Mouse (Mus musculus) heart, embryonic 15.5 days (tissue): ENCODE results near the gene Cnnm3. TPM values are rescaled to one million over a fixed set of nuclear protein-coding genes. Genes with fewer than 3 reads are reported as not detected.

Experiments used
- ATAC-seq: fragments of 200-750 bp; cut with Nextera tagmentation; replicated peaks from 2 replicates; pipeline ENCODE4 v1.8.0; 2017; ENCODE audit warnings: low read depth, moderate TSS enrichment; ENCODE audit not compliant: insufficient number of reproducible peaks, insufficient read depth, low FRiP score
- H3K27ac ChIP-seq: fragments of 300-500 bp; sonication (generic); 2 replicates; pipeline ENCODE4 v1.5.1; 2015; ENCODE audit warnings: mild to moderate bottlenecking, inconsistent platforms
- H3K27me3 ChIP-seq: fragments of 300-500 bp; sonication (generic); 2 replicates; pipeline ENCODE4 v1.6.1; 2015; ENCODE audit warnings: inconsistent platforms
- H3K36me3 ChIP-seq: fragments of 300-500 bp; sonication (generic); 2 replicates; pipeline ENCODE4 v1.6.1; 2015; ENCODE audit warnings: mild to moderate bottlenecking, inconsistent platforms
- H3K4me1 ChIP-seq: fragments of 300-500 bp; sonication (generic); replicated peaks from 2 replicates; pipeline ENCODE4 v1.6.1; 2015; ENCODE audit warnings: inconsistent platforms
- H3K4me2 ChIP-seq: fragments of 300-500 bp; sonication (generic); 2 replicates; pipeline ENCODE4 v1.6.1; 2015; ENCODE audit warnings: inconsistent platforms, mild to moderate bottlenecking, moderate library complexity
- H3K4me3 ChIP-seq: fragments of 300-500 bp; sonication (generic); 2 replicates; pipeline ENCODE4 v1.5.1; 2015; ENCODE audit warnings: mild to moderate bottlenecking, inconsistent platforms
- H3K9ac ChIP-seq: fragments of 300-500 bp; sonication (generic); 2 replicates; pipeline ENCODE4 v1.6.1; 2015; ENCODE audit warnings: mild to moderate bottlenecking, inconsistent platforms
- H3K9me3 ChIP-seq: fragments of 300-500 bp; sonication (generic); replicated peaks from 2 replicates; pipeline ENCODE4 v1.6.1; 2016; ENCODE audit warnings: inconsistent platforms
- WGBS: fragments of 180-500 bp; shearing (Covaris S2); methylation state at CpG from one replicate; pipeline ENCODE4 v1.1.7; 2015; ENCODE audit warnings: mixed read lengths; 5-methylcytosine and 5-hydroxymethylcytosine counted together
- polyA plus RNA-seq: library from polyadenylated mRNA; unstranded; fragments of >200 nt; fragmentation: Nextera tagmentation; extraction: Ambion mirVana; gene quantifications from 2 replicates; pipeline ENCODE4 v1.2.1, GENCODE M21; 2015

The Cnnm3 gene
- polyA plus RNA-seq, 1 experiment from 2014 or later: 2.4 TPM

DNA sequence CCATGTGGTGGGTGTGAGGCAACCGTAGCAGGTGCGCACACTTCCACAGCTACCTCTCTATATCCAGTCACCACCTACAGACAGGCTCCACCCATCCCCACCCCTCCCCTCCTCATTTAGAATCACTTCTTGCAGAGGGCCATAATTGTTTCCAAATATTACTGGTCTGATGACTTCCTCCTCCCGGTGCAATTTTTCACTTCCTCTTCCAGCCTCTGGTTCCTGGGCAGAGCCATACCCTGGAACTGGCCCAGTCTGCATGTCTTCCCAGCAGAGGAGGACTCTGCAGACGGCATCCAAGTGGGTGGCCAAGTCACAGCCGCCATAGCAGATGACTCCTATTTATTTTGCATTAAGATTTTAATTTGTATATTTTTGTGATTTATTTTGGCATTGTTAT, 3.4 kb upstream of the Cnnm3 start:
- Histone ChIP-seq H3K4me2 (no peak overlapping the region), H3K4me1 (peaks cover 6% of the 10 kb centered on the region), H3K9me3 (no peaks in the 10 kb centered on the region), H3K27me3 (no peaks in the 10 kb centered on the region), H3K4me3 (no peak overlapping the region), H3K27ac (no peak overlapping the region), H3K36me3 (no peaks in the 10 kb centered on the region), H3K9ac (no peak overlapping the region)
- 76% methylated on average over 5 of the region's 5 CpGs for WGBS
- ATAC-seq: no peak

DNA sequence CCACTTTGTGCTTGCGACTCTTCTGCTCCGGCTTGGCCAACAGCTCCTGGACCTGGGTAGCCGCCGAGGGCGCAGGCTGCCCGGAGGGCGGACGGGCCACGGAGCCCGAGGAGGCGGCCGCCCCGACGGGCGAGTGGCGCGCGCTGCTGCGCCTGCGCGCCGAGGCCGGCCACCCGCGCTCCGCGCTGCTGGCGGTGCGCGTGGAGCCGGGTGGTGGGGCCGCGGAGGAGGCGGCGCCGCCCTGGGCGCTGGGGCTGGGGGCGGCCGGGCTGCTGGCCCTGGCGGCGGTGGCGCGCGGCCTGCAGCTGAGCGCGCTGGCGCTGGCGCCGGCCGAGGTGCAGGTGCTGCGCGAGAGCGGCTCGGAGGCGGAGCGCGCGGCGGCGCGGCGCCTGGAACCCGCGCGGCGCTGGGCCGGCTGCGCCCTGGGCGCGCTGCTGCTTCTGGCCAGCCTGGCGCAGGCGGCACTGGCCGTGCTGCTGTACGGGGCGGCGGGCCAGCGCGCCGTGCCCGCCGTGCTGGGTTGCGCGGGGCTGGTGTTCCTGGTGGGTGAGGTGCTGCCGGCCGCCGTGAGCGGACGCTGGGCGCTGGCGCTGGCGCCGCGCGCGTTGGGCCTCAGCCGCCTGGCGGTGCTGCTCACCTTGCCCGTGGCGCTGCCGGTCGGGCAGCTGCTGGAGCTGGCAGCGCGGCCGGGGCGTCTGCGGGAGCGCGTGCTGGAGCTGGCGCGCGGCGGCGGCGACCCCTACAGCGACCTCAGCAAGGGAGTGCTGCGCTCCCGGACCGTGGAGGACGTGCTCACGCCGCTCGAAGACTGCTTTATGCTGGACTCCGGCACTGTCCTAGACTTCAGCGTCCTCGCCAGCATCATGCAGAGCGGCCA, 660 bp downstream of the Cnnm3 start:
- Histone ChIP-seq H3K36me3 (peaks cover 7% of the 10 kb centered on the region; the same call in 1 of the 2 replicates), H3K4me3 (peak overlapping the region; percentile 100), H3K27ac (peak overlapping the region; percentile 100), H3K9ac (peak overlapping the region; percentile 96), H3K4me1 (peaks cover 39% of the 10 kb centered on the region), H3K4me2 (peak overlapping the region; percentile 88), H3K27me3 (no peaks in the 10 kb centered on the region), H3K9me3 (no peaks in the 10 kb centered on the region)
- under 1% methylated on average over 99 of the region's 126 CpGs for WGBS
- ATAC-seq: peak; percentile 58

DNA sequence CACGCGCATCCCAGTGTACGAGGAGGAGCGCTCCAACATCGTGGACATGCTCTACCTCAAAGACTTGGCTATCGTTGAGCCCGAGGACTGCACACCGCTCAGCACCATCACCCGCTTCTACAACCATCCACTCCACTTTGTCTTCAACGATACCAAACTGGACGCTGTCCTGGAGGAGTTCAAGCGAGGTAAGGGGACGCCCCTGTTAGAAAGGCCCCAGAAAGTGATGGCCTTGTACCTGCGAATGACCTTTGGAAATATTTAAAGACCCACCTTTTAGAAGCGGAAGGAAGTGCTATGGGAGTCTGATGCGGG, 1.3 kb downstream of the Cnnm3 start:
- H3K4me1 ChIP-seq: peaks cover 43% of the 10 kb centered on the region
- no peaks in the 10 kb centered on the region for H3K9me3 ChIP-seq
- H3K9ac ChIP-seq: peak overlapping the region; percentile 96
- peak overlapping the region; percentile 100 for H3K27ac ChIP-seq
- peak overlapping the region; percentile 88 for H3K4me2 ChIP-seq
- no peaks in the 10 kb centered on the region for H3K27me3 ChIP-seq
- peak overlapping the region; percentile 100 for H3K4me3 ChIP-seq
- 3% methylated on average over 16 of the region's 16 CpGs for WGBS
- peaks cover 11% of the 10 kb centered on the region; the same call in 1 of the 2 replicates for H3K36me3 ChIP-seq
- ATAC-seq: no peak

GRCm38 (mm10) chr1:36513310-36513709, 1.6 kb downstream of the Cnnm3 start:
- H3K27me3 ChIP-seq: no peaks in the 10 kb centered on the region
- peak overlapping the region; percentile 88 for H3K4me2 ChIP-seq
- H3K27ac ChIP-seq: no peak overlapping the region
- peaks cover 15% of the 10 kb centered on the region; the same call in 1 of the 2 replicates for H3K36me3 ChIP-seq
- no peaks in the 10 kb centered on the region for H3K9me3 ChIP-seq
- peak overlapping the region; percentile 96 for H3K9ac ChIP-seq
- H3K4me3 ChIP-seq: peak overlapping the region; percentile 100
- no peak for ATAC-seq
- 3% methylated on average over 1 of the region's 1 CpGs for WGBS
- peaks cover 47% of the 10 kb centered on the region for H3K4me1 ChIP-seq

DNA sequence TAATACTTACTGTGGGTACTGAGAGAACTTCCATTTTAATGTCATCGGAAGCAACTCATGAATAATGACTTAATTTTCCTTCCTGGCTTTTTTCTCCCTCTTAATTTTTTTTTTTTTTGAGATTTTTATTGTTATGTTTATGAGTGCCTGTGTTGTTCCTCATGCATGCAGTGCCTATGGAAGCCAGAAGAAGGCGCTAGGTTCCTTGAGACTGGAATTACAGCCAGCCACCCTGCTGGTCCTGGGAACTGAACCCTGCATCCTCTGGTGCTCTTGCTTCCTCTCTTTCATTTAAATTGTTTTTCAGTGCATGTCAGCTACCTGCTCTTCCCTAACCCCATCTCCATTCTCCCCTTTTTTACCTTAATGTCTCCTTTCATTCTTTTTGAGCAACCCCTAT, 2.1 kb downstream of the Cnnm3 start:
- 0 out of 2 replicates have a peak overlapping the region, but pooled peaks have one; percentile 96 for H3K9ac ChIP-seq

GRCm38 (mm10) chr1:36518259-36518658, 6.6 kb downstream of the Cnnm3 start:
- ATAC-seq: no peak
- H3K4me2 ChIP-seq: no peak overlapping the region
- peaks cover 62% of the 10 kb centered on the region for H3K4me1 ChIP-seq
- 70% methylated on average over 3 of the region's 3 CpGs for whole genome bisulfite sequencing
- H3K9ac ChIP-seq: no peak overlapping the region
- no peaks in the 10 kb centered on the region for H3K27me3 ChIP-seq
- no peak overlapping the region for H3K4me3 ChIP-seq
- peaks cover 49% of the 10 kb centered on the region for H3K36me3 ChIP-seq
- no peak overlapping the region for H3K27ac ChIP-seq
- H3K9me3 ChIP-seq: no peaks in the 10 kb centered on the region

More for the DNA sequence above, 2.1 kb downstream of the Cnnm3 start:
- Histone ChIP-seq H3K4me1 (peaks cover 51% of the 10 kb centered on the region), H3K9me3 (no peaks in the 10 kb centered on the region), H3K4me2 (peak overlapping the region; percentile 88), H3K36me3 (peaks cover 15% of the 10 kb centered on the region; the same call in 1 of the 2 replicates), H3K27me3 (no peaks in the 10 kb centered on the region), H3K4me3 (peak overlapping the region; percentile 100), H3K27ac (no peak overlapping the region)
- ATAC-seq: no peak
- WGBS: 71% methylated on average over 2 of the region's 2 CpGs

- peaks cover 52% of the 10 kb centered on the region for H3K36me3 ChIP-seq
- no peak overlapping the region for H3K27ac ChIP-seq
- peaks cover 61% of the 10 kb centered on the region for H3K4me1 ChIP-seq
- H3K4me2 ChIP-seq: no peak overlapping the region
- H3K9me3 ChIP-seq: no peaks in the 10 kb centered on the region
- H3K9ac ChIP-seq: no peak overlapping the region
- WGBS: 82% methylated on average over 11 of the region's 11 CpGs
- no peak for ATAC-seq
- H3K27me3 ChIP-seq: no peaks in the 10 kb centered on the region
- H3K4me3 ChIP-seq: no peak overlapping the region
Measured at GRCm38 (mm10) chr1:36519626-36520025, 8.0 kb downstream of the Cnnm3 start.

DNA sequence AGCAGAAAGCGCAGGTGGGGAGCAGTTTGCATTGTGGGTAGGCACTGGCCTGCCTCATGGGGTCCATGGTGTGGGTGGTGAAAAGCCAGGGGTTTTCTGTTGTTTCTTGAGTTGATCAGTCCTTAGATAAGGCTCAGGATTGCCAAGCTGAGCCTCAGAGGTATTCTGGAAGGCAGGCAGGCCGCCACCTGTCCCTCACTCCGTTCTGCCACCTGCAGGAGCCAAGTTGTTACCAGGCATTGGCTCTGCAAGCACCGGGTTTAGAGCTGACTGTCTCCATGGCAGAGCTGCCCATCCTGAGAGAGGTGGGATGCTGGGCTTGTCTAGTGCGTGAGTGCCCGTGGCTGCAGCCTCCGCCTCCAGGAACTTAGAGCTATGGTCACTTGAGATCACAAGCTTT, 10.5 kb downstream of the Cnnm3 start:
- Histone ChIP-seq H3K27ac (peak overlapping the region; percentile 77), H3K27me3 (no peaks in the 10 kb centered on the region), H3K4me1 (peaks cover 42% of the 10 kb centered on the region), H3K4me2 (no peak overlapping the region), H3K9me3 (no peaks in the 10 kb centered on the region), H3K4me3 (no peak overlapping the region), H3K36me3 (peaks cover 57% of the 10 kb centered on the region), H3K9ac (no peak overlapping the region)
- ATAC-seq: no peak
- WGBS: 92% methylated on average over 7 of the region's 7 CpGs

DNA sequence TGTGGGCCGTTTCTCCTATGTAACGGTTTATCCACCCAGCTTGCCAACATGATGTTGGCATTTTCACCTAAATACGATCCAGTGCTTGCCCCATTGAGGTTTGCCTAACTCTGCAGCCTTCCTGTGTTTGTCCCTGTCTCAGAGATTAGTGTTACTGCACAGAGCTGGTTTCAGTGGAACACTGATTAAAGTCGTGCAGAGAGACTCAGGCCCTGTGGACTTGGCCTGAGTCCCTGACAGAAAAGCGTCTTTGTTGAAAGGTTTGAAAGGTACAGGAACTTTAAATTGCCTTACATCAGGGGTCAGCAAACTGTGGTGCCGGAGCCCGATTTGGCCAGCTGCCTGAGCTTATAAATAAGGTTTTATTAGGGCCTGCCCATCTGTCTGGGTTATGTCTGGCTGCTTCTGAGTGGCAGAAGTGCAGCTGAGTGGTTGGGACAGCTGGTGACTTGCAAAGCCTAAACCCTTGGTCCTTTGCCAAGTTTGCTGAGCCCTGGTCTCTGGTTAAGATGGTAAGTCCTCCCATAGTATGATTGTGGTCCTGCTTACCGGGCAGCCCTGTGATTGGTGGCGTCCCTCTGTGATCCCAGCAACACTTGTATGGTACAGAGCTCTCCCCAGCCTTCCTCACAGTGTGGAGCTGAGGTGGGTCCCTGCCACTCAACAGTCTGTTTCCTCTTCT, 11.8 kb downstream of the Cnnm3 start:
- peak; percentile 73 for ATAC-seq
- WGBS: 36% methylated on average over 9 of the region's 9 CpGs
- Histone ChIP-seq H3K27me3 (no peaks in the 10 kb centered on the region), H3K4me1 (peaks cover 42% of the 10 kb centered on the region), H3K4me2 (peak overlapping the region; percentile 12; the same call in 1 of the 2 replicates), H3K4me3 (no peak overlapping the region), H3K36me3 (peaks cover 50% of the 10 kb centered on the region), H3K9ac (0 out of 2 replicates have a peak overlapping the region, but pooled peaks have one; percentile 2), H3K9me3 (no peaks in the 10 kb centered on the region), H3K27ac (peak overlapping the region; percentile 77)

GRCm38 (mm10) chr1:36524058-36524457, 12.4 kb downstream of the Cnnm3 start:
- Histone ChIP-seq H3K36me3 (peaks cover 47% of the 10 kb centered on the region), H3K27ac (peak overlapping the region; percentile 77), H3K9me3 (no peaks in the 10 kb centered on the region), H3K4me1 (peaks cover 43% of the 10 kb centered on the region), H3K4me2 (no peak overlapping the region), H3K4me3 (no peak overlapping the region), H3K9ac (no peak overlapping the region), H3K27me3 (no peaks in the 10 kb centered on the region)
- 70% methylated on average over 5 of the region's 5 CpGs for WGBS
- ATAC-seq: no peak

DNA sequence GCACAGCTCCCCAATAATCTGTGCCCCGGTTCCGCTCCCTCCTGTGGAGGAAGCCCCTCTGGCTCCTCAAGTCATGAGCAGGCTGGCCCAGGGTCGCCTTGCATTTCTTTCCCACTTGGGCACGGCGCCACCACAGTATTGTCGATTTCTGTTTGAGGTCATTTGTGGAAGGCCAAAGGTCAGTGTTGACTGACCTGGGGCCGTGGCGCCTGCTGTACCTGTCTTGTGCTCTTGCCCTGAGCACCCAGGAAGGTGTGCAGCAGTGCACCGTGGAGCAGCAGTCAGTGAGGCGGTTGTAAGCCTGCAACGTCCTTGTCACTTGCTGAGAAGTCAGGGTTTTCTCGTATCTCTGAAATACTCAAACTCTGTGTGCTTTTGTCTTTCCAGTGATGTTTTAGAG, 14.1 kb downstream of the Cnnm3 start:
- H3K27ac ChIP-seq: no peak overlapping the region
- H3K4me2 ChIP-seq: no peak overlapping the region
- H3K9ac ChIP-seq: no peak overlapping the region
- peaks cover 55% of the 10 kb centered on the region for H3K4me1 ChIP-seq
- peaks cover 31% of the 10 kb centered on the region for H3K36me3 ChIP-seq
- H3K4me3 ChIP-seq: no peak overlapping the region
- ATAC-seq: no peak
- 88% methylated on average over 12 of the region's 12 CpGs for WGBS
- H3K9me3 ChIP-seq: no peaks in the 10 kb centered on the region
- H3K27me3 ChIP-seq: no peaks in the 10 kb centered on the region
